Mouse (Mus musculus) splenic B cell, adult 2 months (primary cell): ENCODE data around the gene Trim8.

Source experiments
- DNase-seq: peaks from one replicate; pipeline ENCODE4 v3.0.0-alpha.2; 2011; ENCODE audit warnings: low read depth, low spot score
- H3K27me3 ChIP-seq: 2 replicates; pipeline ENCODE4 v1.6.1; 2012; ENCODE audit warnings: mild to moderate bottlenecking, low read length, moderate library complexity, mixed read lengths; ENCODE audit not compliant: control insufficient read depth, poor library complexity, insufficient read depth, severe bottlenecking
- H3K36me3 ChIP-seq: 2 replicates; pipeline ENCODE4 v1.6.1; 2012; ENCODE audit warnings: mild to moderate bottlenecking, low read length, moderate library complexity, mixed read lengths; ENCODE audit not compliant: control insufficient read depth, poor library complexity, insufficient read depth, severe bottlenecking

Gene Trim8

GRCm38 (mm10) chr19:46518352-46518787 lies 16.9 kb downstream of the Trim8 start:
- H3K27me3 ChIP-seq: no peaks in the 10 kb centered on the region
- DNase-seq: peak; percentile 59

DNA sequence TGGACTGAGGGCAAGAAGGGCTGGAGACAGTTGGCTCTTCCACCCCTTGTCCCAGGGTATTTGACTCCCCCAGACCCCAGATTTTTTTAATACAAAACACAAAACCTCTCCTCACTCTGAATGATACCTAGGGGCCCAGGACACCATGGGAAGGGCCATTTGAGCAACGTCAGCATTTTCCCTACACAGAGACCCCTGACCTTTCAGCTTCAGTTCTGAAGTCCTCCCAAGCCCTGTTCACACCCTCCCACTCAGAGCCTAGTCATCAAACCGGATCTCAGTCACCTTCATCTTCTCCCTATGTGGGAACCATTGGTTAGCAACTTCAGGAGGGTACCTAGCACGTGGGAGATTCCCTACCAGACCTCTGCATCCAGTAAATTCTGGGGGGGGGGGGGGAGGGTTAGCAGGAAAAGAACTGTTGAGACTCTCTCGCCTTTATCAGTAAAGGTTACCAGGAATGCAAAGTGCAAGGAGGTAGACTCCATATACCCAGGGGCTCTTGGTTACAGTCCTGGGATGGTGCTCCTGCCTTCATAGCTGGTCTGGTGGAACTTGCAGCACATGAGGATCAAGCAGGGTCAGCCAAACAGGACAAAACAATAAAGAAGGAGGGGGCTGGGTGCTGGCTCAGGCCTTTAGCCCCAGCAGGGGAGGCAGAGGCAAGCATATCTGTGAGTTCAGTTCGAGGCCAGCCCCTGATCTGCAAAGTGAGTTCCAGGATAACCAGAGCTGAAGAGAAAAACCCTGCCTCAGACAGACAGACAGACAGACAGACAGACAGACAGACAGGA lies 17.5 kb downstream of the Trim8 start:
- Histone ChIP-seq H3K27me3 (no peaks in the 10 kb centered on the region), H3K36me3 (peaks cover 3% of the 10 kb centered on the region; the same call in 1 of the 2 replicates)
- no peak for DNase-seq

More at GRCm38 (mm10) chr19:46518352-46518787, 16.9 kb downstream of the Trim8 start:
- peaks cover 6% of the 10 kb centered on the region for H3K36me3 ChIP-seq

DNA sequence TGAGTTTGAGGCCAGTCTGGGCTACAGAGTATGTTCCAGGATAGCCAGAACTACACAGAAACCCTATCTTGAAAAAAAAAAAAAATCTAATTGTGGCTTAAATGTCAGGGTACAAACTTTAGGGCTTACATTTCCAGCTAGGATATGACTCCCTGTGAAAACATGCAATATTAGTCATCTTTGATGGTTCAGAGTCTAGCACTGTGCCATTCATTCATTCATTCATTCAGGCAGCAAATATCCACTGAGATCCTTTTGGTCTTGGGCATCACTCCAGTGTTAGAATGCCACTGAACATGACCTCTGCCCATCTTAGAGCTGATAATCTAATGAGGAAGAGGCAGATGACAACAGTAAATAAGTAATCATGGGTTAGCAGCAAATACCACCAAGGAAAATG lies 20.2 kb downstream of the Trim8 start:
- DNase-seq: peak; percentile 4
- H3K27me3 ChIP-seq: no peaks in the 10 kb centered on the region
- H3K36me3 ChIP-seq: no peaks in the 10 kb centered on the region; the same call in 1 of the 2 replicates

GRCm38 (mm10) chr19:46522433-46523044 lies 21.0 kb downstream of the Trim8 start:
- H3K36me3 ChIP-seq: no peaks in the 10 kb centered on the region
- peak; percentile 64 for DNase-seq
- H3K27me3 ChIP-seq: no peaks in the 10 kb centered on the region

GRCm38 (mm10) chr19:46523131-46523479 lies 21.6 kb downstream of the Trim8 start:
- no peak for DNase-seq
- Histone ChIP-seq H3K36me3 (no peaks in the 10 kb centered on the region), H3K27me3 (no peaks in the 10 kb centered on the region)

- no peaks in the 10 kb centered on the region for H3K27me3 ChIP-seq
- no peak for DNase-seq
- H3K36me3 ChIP-seq: no peaks in the 10 kb centered on the region
Measured at GRCm38 (mm10) chr19:46523480-46524151, 22.1 kb downstream of the Trim8 start.

- H3K27me3 ChIP-seq: no peaks in the 10 kb centered on the region
- no peaks in the 10 kb centered on the region for H3K36me3 ChIP-seq
- DNase-seq: no peak
Measured at GRCm38 (mm10) chr19:46524152-46524544, 22.6 kb downstream of the Trim8 start.

DNA sequence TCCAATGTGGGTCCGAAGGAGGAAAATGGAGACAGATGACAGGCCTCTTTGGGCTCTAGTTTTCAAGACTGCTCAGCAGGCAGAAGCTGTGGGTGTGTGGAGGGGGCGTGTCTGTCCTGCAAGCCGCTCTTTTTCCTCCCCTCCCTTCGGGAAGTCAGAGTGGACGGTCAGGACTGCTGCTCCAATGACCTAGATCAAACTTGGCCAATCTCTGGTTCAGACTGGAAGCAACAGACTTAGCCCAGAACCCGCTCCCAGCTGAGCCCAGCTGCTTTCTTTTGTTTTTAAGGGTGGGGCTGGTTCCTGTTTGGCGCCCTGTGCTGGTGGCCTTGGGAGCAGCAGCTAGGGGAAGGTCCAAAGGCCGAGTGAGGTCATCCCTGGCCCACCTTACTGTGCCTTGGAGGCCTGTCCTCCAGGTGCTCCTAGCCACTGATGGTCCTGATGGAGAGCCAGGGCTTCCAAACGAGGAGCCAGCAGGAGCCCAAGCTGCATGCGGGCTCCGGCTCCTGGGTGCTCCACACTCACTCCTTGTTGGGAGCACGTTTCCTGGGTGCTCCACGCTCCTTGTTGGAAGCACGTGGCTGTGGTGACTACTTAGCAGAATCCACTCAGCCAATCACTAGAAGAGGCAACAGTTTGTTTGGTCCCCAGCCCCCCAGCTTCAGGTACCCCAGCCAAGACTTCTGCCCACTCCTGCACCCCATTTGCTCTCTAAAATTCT lies 23.3 kb downstream of the Trim8 start:
- Histone ChIP-seq H3K27me3 (no peaks in the 10 kb centered on the region), H3K36me3 (no peaks in the 10 kb centered on the region)
- peak; percentile 38 for DNase-seq

DNA sequence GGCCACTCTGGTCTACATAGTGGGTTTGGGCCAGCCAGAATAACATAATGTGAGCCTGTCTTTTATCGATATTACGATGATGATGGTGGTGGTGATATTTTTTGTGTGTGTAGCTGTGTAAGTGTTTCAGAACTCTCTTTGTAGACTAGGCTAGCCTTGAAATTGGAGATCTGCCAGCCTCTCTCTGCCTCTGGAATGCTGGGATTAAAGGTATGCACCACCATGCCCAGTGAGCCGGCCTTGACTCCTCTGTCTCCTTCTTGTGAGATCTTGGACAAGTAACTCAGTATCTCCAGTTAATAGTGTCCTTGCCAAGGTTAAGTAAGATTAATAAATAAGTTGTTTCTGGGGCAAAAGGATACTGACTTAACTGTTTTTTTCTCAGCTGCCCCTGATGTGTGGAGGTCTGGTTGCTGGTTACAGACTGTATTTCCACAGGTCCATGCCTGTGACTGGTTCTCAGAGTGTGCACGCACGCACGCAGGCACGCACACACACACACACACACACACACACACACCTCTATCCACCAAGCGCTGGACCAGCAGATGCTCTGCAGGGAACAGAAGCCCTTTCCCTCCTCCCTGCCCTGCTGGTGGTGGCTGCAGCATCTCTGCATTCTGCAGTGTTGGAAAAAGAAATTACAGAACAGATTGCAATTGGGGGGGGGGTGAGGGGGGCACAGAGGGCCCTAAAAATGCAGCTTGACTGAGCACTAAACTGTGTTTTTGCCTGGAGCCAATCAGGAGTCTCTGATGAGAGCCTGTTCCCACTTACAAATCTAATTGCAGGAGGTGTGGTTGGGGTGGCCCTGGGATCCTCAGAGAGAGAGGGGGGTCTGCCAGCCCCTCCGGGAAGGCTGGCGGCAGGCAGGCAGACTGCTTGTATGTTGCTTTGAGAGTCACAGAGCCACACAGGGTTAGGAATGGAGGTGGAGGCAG lies 24.5 kb downstream of the Trim8 start:
- H3K36me3 ChIP-seq: no peaks in the 10 kb centered on the region
- H3K27me3 ChIP-seq: no peaks in the 10 kb centered on the region
- no peak for DNase-seq

- H3K27me3 ChIP-seq: no peaks in the 10 kb centered on the region
- no peaks in the 10 kb centered on the region for H3K36me3 ChIP-seq
- no peak for DNase-seq
Measured at GRCm38 (mm10) chr19:46527632-46528528, 26.4 kb downstream of the Trim8 start.

GRCm38 (mm10) chr19:46528529-46529213 lies 27.2 kb downstream of the Trim8 start:
- Histone ChIP-seq H3K36me3 (no peaks in the 10 kb centered on the region), H3K27me3 (no peaks in the 10 kb centered on the region)
- DNase-seq: peak; percentile 70

- H3K27me3 ChIP-seq: no peaks in the 10 kb centered on the region
- H3K36me3 ChIP-seq: no peaks in the 10 kb centered on the region
- no peak for DNase-seq
Measured at GRCm38 (mm10) chr19:46529601-46530448, 28.3 kb downstream of the Trim8 start.
